Mouse (Mus musculus) sigmoid colon, adult 10 weeks (tissue): ENCODE measurements around the gene Trpm1. TPM values are rescaled to one million over a fixed set of nuclear protein-coding genes. Genes with fewer than 3 reads are reported as not detected.

Source experiments
- polyA plus RNA-seq: library from polyadenylated mRNA; stranded (reverse); fragments of 350-450 nt; fragmentation: Illumina TruSeq; extraction: RNeasy Lipid Tissue Mini Kit (QIAGEN cat#74804); gene quantifications from one replicate; pipeline ENCODE4 v1.2.3, GENCODE M21; 2014; ENCODE audit warnings: low read depth, low replicate concordance

The Trpm1 gene
- not detected for polyA plus RNA-seq

GRCm38 (mm10) chr7:64153535-64153934 is at the start of gene Trpm1:
Trpm1 (plus strand) TSS chr7:64153835.

DNA sequence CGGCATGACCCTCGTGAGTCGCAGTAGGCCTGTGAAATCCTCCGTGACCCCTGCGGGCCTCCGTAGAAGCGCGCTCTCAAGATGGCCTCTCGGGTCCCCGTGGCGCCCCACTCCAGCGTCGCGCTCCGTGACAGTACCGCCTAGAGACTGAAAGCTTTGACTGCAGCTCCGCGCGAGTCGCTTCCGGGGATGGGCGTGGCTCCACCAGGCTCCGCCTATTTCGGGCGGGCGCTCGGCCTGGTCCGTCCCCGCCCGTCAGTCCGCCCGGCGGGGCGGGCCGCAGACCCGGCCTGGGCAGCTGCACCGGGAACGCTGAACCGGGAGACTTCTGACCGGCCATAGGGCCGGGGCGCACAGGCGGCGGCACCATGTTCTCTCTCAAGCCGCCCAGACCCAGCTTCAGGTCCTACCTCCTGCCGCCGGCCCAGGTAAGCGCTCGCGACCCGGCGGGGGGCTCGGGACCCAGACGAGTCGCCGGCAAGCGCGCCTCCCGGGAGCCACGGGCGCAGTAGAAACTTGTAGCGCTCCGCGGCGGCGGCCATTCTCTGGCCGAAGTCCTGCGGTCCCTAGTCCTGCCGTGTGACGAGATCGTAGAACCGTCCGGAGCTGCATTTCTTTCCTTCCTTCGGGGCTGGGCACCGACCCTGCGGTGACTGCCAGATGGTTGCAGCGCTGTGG is 133.9 kb downstream of the Trpm1 start, which contains the start of gene Mtmr10:
Gene Mtmr10 (plus strand): TSS at position 240 of the 678 bp plus-strand sequence.

Other genes starting within 250 kb of the Trpm1 start
- gene E030018B13Rik, start 237.0 kb upstream of the Trpm1 start, polyA plus RNA-seq, result not detected
- gene Klf13, start 214.9 kb upstream of the Trpm1 start, polyA plus RNA-seq, result 15.2 TPM
- 17.3 TPM for gene Mtmr10, start 133.8 kb downstream of the Trpm1 start, polyA plus RNA-seq
- gene Fan1, start 220.3 kb downstream of the Trpm1 start, polyA plus RNA-seq, result 7.2 TPM
- 46.0 TPM for gene Mphosph10, start 238.4 kb downstream of the Trpm1 start, polyA plus RNA-seq
- gene Mcee, start 238.8 kb downstream of the Trpm1 start, polyA plus RNA-seq, result 235 TPM